Mouse (Mus musculus): ENCODE measurements around the gene Elane.

Gene Elane

GRCm38 (mm10) chr10:79931797-79932196 is 45.8 kb downstream of the Elane start:
- no peak for DNase-seq (ENCODE audit: low spot score)

DNA sequence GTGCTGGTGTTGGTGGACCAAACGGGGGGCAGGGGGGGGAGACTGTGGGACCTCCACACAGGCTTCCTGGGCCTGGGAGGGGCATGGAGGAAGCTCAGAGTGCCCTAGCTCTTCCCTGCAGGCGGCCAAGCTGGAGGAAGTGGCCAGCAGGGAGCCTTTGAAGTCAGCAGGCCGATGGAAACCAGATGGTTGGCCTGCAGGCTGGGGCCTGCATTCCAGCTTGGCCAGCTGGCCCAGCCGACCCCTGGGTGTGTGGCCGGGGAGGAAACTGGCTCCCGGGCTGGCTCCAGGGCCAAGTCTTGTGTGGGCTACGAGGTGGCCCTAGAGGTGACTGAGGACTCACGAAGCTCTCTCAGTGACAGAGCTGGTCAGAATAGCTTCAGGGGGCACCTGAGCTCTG is 46.7 kb downstream of the Elane start:
- DNase-seq (ENCODE audit: low spot score): no peak

DNA sequence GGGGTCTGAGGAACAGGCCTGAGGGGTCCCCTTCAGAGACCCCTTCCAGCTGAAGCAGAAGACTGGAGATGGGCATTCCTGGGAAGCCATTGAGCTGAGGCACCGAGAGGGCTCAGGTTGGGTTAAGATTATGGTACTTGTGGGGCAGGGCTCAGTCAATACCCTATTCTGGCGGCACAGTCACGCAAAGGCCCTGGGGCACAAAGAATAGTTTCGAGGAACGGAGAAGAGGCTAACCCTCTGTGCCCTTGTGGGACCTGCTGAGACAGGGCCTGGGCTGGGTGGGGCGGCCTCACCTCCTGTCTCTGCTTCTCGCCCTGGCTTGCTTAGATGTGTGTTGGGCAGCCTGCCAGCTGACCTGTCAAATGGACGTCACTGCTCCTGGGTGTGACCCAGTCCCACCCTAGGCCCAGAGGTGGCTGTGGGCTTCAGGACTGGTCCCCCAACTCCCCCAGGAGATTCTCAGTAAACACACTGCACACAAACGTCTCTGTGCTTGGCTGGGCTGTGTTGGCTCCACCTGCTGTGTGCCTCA is 47.2 kb downstream of the Elane start:
- DNase-seq (ENCODE audit: low spot score): no peak

GRCm38 (mm10) chr10:79933861-79934260 is 47.8 kb downstream of the Elane start:
- no peak for DNase-seq (ENCODE audit: low spot score)

GRCm38 (mm10) chr10:79934272-79934721 is 48.2 kb downstream of the Elane start:
- no peak for DNase-seq (ENCODE audit: low spot score)

DNA sequence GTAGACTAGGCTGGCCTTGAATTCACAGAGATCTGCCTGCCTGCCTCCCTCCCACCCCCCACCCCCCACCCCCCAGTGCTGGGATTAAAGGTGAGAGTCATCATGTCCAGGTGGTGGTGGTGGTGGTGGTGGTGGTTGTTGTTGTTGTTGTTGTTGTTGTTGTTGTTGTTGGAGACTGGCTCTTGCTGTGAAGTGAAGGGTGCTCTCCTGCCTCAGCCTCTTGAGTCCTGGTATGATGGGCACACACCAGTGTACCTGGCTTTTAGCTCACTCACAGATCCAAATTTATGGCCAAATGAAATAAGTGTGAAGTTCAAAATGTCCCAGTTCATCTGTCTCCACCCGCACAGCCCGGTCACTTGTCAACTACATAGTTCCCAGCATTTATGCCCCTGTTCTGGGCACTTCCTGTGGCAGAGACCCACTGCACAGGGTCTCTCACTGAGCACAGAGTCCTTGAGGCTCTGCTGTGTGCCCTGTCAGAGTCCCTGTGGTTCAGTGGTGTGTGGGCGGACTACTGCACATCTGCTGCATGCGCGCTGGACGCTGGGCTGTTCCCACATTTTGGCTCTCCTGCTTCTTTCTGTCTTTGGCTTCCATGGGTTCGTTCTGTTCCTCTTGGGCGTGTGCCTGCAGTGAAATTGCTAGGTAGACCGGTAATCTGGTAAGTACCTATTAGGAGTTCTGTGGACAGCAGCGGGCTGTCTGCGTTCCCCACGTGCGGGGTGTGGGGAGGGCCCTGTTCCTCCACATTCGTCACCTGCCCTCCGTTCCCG is 48.9 kb downstream of the Elane start:
- no peak for DNase-seq (ENCODE audit: low spot score)

DNA sequence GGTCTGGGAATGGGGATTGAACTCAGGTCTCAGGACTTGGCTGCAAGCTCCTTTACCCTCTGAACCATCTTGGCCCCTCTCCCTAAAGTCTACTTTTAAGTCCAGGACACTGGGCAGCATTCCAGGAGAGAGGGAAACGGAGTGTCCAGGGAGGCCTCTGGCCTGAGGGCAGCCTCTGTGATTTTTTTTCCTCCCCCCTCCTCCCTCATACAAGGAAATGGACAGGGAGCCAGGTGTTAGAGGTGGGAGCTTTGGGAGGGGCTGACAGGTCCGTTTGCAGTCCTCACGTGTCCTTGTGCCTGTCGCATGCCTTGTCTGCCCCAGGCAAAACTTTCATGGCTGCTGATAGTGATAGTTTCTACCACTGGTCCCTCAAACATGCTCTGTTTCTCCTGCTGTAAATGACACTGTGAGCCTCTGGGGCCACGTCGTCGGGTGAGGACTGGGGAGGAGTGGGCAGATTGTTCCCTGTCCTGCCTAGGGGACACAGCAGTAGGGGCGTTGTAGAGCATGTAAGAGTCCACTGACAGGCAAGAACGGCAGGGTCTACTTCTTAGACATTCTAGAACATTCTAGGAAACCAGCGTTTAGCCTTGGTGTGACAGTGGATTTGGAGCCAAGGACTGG is 50.4 kb downstream of the Elane start:
- no peak for DNase-seq (ENCODE audit: low spot score)

GRCm38 (mm10) chr10:79936911-79937441 is 50.9 kb downstream of the Elane start:
- no peak for DNase-seq (ENCODE audit: low spot score)
